Mouse (Mus musculus) C2C12 (cell line): ENCODE results near the gene S100a3.

ENCODE experiments used
- CEBPB ChIP-seq: IDR thresholded peaks from one replicate; pipeline ENCODE4 v1.6.1; 2011; ENCODE audit warnings: low read depth, mild to moderate bottlenecking, control low read depth, moderate library complexity
- CTCF ChIP-seq: IDR thresholded peaks from one replicate; pipeline ENCODE4 v1.5.1; 2011; ENCODE audit not compliant: control insufficient read depth, insufficient read depth, insufficient read length
- MYOD1 ChIP-seq: IDR thresholded peaks from one replicate; pipeline ENCODE4 v1.6.1; 2011; ENCODE audit warnings: low read depth; ENCODE audit not compliant: control insufficient read depth, insufficient read length
- MYOG ChIP-seq: IDR thresholded peaks from one replicate; pipeline ENCODE4 v1.6.1; 2011; ENCODE audit not compliant: control insufficient read depth, insufficient read length; ENCODE audit errors: extremely low read depth
- USF1 ChIP-seq: IDR thresholded peaks from one replicate; pipeline ENCODE4 v1.6.1; 2011; ENCODE audit warnings: low read depth, mild to moderate bottlenecking, control low read depth, moderate library complexity

GRCm38 (mm10) chr3:90537905-90538296, 22.5 kb upstream of the S100a3 start:
- TF ChIP-seq CTCF (no peak), USF1 (no peak), CEBPB (no peak), MYOG (no peak), MYOD1 (no peak)
